Mouse (Mus musculus) heart, adult 2 months (tissue): ENCODE measurements around the gene Nxf1. TPM values are rescaled to one million over a fixed set of nuclear protein-coding genes. Genes with fewer than 3 reads are reported as not detected.

Source experiments
- DNase-seq, 2 experiments: peaks; one replicate each; pipeline ENCODE4 v3.0.0; 2021
- H3K27ac ChIP-seq: fragments of 200-600 bp; 2 replicates; pipeline ENCODE4 v1.8.1; 2022
- H3K27me3 ChIP-seq: fragments of 200-500 bp; 2 replicates; pipeline ENCODE4 v1.6.1; 2012; ENCODE audit warnings: mild to moderate bottlenecking, low read length, inconsistent platforms, mixed read lengths; ENCODE audit not compliant: control insufficient read depth, insufficient read depth
- H3K36me3 ChIP-seq: fragments of 200-500 bp; 2 replicates; pipeline ENCODE4 v1.6.1; 2012; ENCODE audit warnings: low read length, inconsistent platforms; ENCODE audit not compliant: control insufficient read depth, insufficient read depth
- H3K4me1 ChIP-seq: fragments of 200-500 bp; 2 replicates; pipeline ENCODE4 v1.6.1; 2011; ENCODE audit warnings: low read length; ENCODE audit not compliant: control insufficient read depth, insufficient read depth
- H3K4me3 ChIP-seq: fragments of 200-600 bp; 2 replicates; pipeline ENCODE4 v1.8.1; 2022
- H3K79me2 ChIP-seq: fragments of 200-500 bp; replicated peaks from 2 replicates; pipeline ENCODE4 v1.6.1; 2012; ENCODE audit warnings: mild to moderate bottlenecking, inconsistent platforms, low read length, moderate library complexity, mixed read lengths; ENCODE audit not compliant: control insufficient read depth, insufficient read depth
- H3K9ac ChIP-seq: fragments of 200-500 bp; 2 replicates; pipeline ENCODE4 v1.6.1; 2012; ENCODE audit warnings: low read depth, mild to moderate bottlenecking, control low read depth, inconsistent platforms, low read length, mixed read lengths
- CTCF ChIP-seq: fragments of 200-600 bp; IDR thresholded peaks from 2 replicates; pipeline ENCODE4 v1.8.1; 2022; ENCODE audit warnings: antibody characterized with exemption, mild to moderate bottlenecking, moderate library complexity
- EP300 ChIP-seq: fragments of 200-500 bp; IDR thresholded peaks from 2 replicates; pipeline ENCODE4 v1.6.1; 2011; ENCODE audit warnings: low read depth, low read length, control low read depth; ENCODE audit not compliant: insufficient read depth
- POLR2A ChIP-seq: fragments of 200-500 bp; IDR thresholded peaks from 2 replicates; pipeline ENCODE4 v1.6.1; 2011; ENCODE audit warnings: mild to moderate bottlenecking, low read depth, low read length, control low read depth; ENCODE audit not compliant: insufficient read depth
- WGBS: fragments of 180-500 bp; shearing (Covaris S2); methylation state at CpG from one replicate; pipeline ENCODE4 v1.1.7; 2018; 5-methylcytosine and 5-hydroxymethylcytosine counted together
- intact Hi-C: fragments of 180-260 bp; cut with DNase I; formaldehyde crosslinking; loops from one replicate; pipeline ENCODE4 v1.15.1; 2025
- polyA plus RNA-seq: library from polyadenylated mRNA; depleted of rRNA; stranded (reverse); fragments of >200 nt; gene quantifications from 2 replicates; pipeline ENCODE4 v1.2.3, GENCODE M21; 2012
- total RNA-seq, 2 experiments: library from RNA; stranded (reverse); gene quantifications; 2 replicates each; pipeline ENCODE4 v1.2.3; 2021

Nxf1 gene
- total and polyA plus RNA-seq, 3 experiments: 35.5 to 66.5 (median 41.8) TPM

DNA sequence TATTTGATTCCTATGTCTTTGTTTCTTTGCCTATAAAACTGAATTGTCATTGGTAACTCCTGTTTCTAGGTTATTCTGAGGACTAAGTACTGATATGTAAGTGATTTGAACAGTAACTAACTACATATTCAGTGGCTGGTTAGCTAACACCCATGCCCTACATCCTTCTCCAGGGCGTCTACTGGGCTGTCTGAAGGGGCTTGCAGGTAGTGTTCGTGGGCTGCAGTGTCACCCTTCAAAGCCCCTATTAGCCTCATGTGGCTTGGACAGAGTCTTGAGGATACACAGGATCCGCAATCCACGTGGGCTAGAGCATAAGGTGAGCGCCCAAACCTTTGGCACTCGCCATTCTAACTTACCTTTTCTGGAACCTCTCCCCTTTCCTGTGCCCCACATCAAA is 17.2 kb upstream of the Nxf1 start:
- Histone ChIP-seq H3K27ac (no peak overlapping the region), H3K36me3 (peaks cover 12% of the 10 kb centered on the region), H3K79me2 (peaks cover 3% of the 10 kb centered on the region), H3K9ac (no peak overlapping the region), H3K4me1 (peaks cover 5% of the 10 kb centered on the region), H3K27me3 (no peaks in the 10 kb centered on the region), H3K4me3 (no peak overlapping the region)
- WGBS: 95% methylated on average over 6 of the region's 6 CpGs
- intact Hi-C loops: loop anchor here (5.0 kb wide), 1 partner anchor 78 kb away; the partner anchor contains the start of gene Ttc9c
- no peak for DNase-seq
- TF ChIP-seq POLR2A (no peak), CTCF (no peak), EP300 (no peak)

DNA sequence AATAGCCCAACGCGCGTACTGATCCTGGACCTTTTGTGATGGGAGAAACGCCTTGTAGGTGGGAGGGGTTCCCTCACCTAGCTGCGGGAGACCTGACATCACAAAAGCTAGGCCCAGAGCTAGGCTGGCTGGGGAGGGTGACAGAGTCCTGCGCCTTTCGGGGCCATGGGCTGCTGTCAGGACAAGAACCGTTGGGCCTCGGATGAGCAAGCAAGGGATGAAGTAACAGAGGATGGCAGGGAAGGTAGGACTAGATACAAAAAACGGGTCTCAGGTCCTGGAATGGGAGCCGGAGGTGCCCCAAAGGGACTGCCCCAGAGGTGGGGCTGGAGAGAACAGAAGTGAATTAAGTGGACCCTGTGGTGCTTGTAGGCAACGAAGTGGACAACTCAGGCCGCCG is 16.3 kb upstream of the Nxf1 start, which contains the start of gene 1700092M07Rik:
Gene 1700092M07Rik, plus strand, starts transcription at position 116 of the 400 bp plus-strand sequence.
- TF ChIP-seq CTCF: no peak
- TF ChIP-seq POLR2A: no peak
- TF ChIP-seq EP300: no peak
- H3K36me3 ChIP-seq: peaks cover 18% of the 10 kb centered on the region
- H3K4me1 ChIP-seq: peaks cover 5% of the 10 kb centered on the region
- peak within 1 kb of the TSS; percentile 83 for H3K9ac ChIP-seq
- H3K79me2 ChIP-seq: peaks cover 3% of the 10 kb centered on the region
- no peaks in the 10 kb centered on the region for H3K27me3 ChIP-seq
- peak in 1 of 2 experiments; percentile 26 for DNase-seq
- intact Hi-C loops: loop anchor here (1.0 to 5.0 kb wide), 2 partner anchors 16 to 77 kb away; partner anchors contain the start of gene Ttc9c
- 66% methylated on average over 14 of the region's 14 CpGs for WGBS
- H3K4me3 ChIP-seq: peak within 1 kb of the TSS; percentile 99
- H3K27ac ChIP-seq: peak within 1 kb of the TSS; percentile 97

DNA sequence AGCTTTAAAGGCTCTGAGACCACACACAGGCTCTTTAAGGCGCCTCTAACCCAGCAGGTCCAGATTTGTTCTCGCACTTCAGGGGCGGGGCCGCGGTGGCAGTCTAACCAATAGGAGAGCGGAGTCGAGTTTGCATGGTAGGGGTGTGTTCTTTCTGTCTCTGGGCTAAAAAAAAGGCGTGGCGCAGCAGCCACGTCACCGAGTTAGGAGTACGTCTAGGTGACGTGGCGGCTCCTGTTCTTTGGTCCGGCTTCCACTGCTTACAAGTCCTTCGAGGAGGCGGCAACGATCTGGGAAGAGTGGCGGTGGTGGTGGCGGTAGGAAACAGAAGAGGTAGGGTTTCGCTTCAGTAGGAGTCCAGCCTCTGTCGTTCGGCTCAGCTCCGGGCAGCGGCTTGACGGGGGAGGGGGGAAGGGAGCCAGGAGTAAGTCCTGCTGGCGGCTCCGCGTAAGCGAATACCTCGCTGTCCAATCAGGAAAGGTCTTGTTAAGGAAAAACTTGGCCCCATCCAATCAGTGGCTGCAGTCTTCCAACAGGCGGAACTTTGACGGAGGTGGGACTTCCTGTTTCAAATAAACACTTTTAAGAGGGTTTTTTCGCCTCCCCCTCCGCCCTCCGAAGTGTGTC is 15.5 kb upstream of the Nxf1 start, which contains the start of gene Stx5a:
Gene Stx5a, plus strand, starts transcription at position 171 of the 627 bp plus-strand sequence.
- H3K79me2 ChIP-seq: peaks cover 3% of the 10 kb centered on the region
- H3K4me3 ChIP-seq: peak within 1 kb of the TSS; percentile 99
- intact Hi-C loops: loop anchor here (1.0 to 5.0 kb wide), 2 partner anchors 15 to 76 kb away; partner anchors contain the start of gene Ttc9c
- peaks cover 5% of the 10 kb centered on the region for H3K4me1 ChIP-seq
- DNase-seq: peak; percentile 92 to 97
- peak within 1 kb of the TSS; percentile 97 for H3K27ac ChIP-seq
- H3K27me3 ChIP-seq: no peaks in the 10 kb centered on the region
- H3K9ac ChIP-seq: peak within 1 kb of the TSS; percentile 83
- WGBS: under 1% methylated on average over 36 of the region's 36 CpGs
- H3K36me3 ChIP-seq: peaks cover 21% of the 10 kb centered on the region
- TF ChIP-seq CTCF (peak; percentile 45), EP300 (peak; percentile 11; the same call in 1 of the 2 replicates), POLR2A (peak; percentile 82)

DNA sequence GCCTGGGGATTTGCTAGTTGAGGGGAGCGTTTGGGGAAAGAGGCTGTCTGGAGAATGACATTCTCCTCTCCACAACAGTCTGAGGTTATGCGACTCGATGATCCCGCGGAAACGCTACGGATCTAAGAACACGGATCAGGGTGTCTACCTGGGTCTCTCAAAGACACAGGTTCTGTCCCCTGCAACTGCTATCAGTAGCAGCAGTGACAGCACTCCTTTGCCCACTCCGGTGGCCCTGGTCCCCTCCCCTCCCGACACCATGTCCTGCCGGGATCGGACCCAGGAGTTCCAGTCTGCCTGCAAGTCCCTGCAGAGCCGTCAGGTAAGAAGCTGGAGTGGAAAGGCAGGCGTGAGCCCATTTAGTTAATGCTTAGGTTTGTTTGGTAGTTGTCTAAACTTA is 14.7 kb upstream of the Nxf1 start:
- peaks cover 5% of the 10 kb centered on the region for H3K4me1 ChIP-seq
- H3K79me2 ChIP-seq: peaks cover 3% of the 10 kb centered on the region
- DNase-seq: no peak
- intact Hi-C loops: loop anchor here (5.0 kb wide), 1 partner anchor 75 kb away; the partner anchor contains the start of gene Ttc9c
- 6% methylated on average over 14 of the region's 14 CpGs for WGBS
- H3K9ac ChIP-seq: peak overlapping the region; percentile 74
- H3K27me3 ChIP-seq: no peaks in the 10 kb centered on the region
- TF ChIP-seq CTCF (no peak), POLR2A (no peak), EP300 (no peak)
- peak overlapping the region; percentile 99 for H3K4me3 ChIP-seq
- H3K27ac ChIP-seq: peak overlapping the region; percentile 97
- H3K36me3 ChIP-seq: peaks cover 22% of the 10 kb centered on the region

DNA sequence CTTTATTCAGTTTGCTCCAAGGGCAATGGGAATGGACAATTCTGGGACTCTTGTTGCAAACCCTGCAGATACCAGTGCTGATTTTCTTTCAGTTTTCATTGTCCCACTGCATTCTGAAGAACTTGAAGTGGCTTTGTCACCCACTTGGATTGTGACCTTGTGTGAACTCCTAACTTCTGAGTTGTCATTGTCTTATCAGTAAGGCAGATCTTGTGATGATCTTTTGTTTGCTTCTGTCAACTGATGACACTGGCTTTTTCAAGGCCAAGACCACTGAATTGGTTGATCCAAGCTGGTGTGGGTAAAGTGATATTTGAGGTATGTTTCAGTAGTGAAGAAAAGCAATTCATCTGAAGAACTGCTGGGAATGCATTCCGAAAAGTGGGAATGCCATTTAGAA is 11.5 kb upstream of the Nxf1 start:
- Histone ChIP-seq H3K36me3 (peaks cover 28% of the 10 kb centered on the region), H3K27ac (no peak overlapping the region), H3K79me2 (peaks cover 3% of the 10 kb centered on the region), H3K4me1 (peaks cover 5% of the 10 kb centered on the region), H3K27me3 (no peaks in the 10 kb centered on the region), H3K4me3 (no peak overlapping the region), H3K9ac (no peak overlapping the region)
- TF ChIP-seq EP300: no peak
- TF ChIP-seq POLR2A: no peak
- TF ChIP-seq CTCF: no peak
- 94% methylated on average over 1 of the region's 1 CpGs for WGBS
- intact Hi-C loops: no loop called here
- DNase-seq: no peak

DNA sequence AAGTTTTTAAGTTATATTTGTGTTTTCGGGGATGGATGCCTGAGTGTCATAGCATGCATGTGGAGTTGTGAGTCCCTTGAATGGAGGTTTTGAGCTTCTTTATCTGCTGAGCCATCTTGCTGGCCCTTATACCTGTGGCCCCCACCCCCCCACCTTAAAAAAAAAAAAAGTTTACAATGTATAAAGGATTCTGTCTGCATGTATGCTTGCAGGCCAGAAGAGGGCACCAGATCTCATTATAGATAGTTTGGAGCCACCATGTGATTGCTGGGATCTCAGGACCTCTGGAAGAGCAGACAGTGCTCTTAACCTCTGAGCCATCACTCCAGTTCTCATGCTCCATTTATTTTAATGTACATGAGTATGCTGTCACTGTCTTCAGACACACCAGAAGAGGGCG is 9.5 kb upstream of the Nxf1 start:
- H3K27me3 ChIP-seq: no peaks in the 10 kb centered on the region
- no peak overlapping the region for H3K9ac ChIP-seq
- intact Hi-C loops: no loop called here
- peaks cover 3% of the 10 kb centered on the region for H3K79me2 ChIP-seq
- H3K4me1 ChIP-seq: peaks cover 3% of the 10 kb centered on the region
- peaks cover 30% of the 10 kb centered on the region for H3K36me3 ChIP-seq
- H3K27ac ChIP-seq: no peak overlapping the region
- no peak for DNase-seq
- no peak overlapping the region for H3K4me3 ChIP-seq
- 83% methylated on average over 2 of the region's 2 CpGs for WGBS
- peak; percentile 58 for TF ChIP-seq CTCF
- no peak for TF ChIP-seq EP300
